Mouse (Mus musculus) thymus, postnatal 36 days (tissue): ENCODE data around the gene Tmem132c.

Experiments
- DNase-seq, 2 experiments: peaks; one replicate each; pipeline ENCODE4 v3.0.0; 2022; ENCODE audit warnings: mixed read lengths in 2 of 2

Gene Tmem132c

GRCm38 (mm10) chr5:127289659-127290058 is 48.1 kb downstream of the Tmem132c start:
- DNase-seq, result no peak

DNA sequence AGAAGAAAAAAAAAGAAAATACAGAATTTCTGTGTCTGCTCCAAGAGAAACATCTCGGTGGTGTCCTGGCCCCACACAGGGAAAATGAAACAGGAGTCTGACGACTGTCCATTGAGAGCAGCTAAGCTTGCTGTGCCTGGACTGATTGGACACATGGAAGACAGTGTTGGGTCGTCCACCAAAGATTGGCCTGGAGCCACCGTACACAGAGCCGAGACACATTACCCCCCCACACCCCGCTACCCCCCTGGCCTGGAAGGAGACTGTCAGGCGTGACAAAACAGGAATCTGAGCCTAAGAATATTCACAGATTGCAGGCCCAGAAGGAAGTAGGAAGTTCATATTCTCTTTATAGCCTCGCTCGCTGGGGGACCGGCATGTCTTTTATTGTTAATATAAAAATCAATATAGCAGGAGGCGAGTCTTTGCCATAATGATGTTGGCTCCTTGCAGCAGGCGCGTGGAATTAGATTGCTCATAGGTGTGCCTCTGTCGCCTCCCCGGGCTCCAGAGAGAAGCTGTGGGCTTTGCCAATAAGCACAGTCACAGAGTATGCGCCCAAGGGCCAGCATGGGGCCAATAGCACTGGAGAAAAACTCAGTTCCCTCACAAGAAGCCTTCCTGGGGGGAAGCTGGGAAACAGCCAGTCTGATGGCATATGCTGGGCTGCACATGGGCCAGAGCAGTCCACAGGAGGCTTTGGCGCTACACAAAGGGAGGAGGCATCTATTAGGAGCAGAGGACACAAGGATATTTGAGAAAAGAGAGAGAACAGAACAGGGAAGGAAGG is 49.0 kb downstream of the Tmem132c start:
- DNase-seq, result no peak

DNA sequence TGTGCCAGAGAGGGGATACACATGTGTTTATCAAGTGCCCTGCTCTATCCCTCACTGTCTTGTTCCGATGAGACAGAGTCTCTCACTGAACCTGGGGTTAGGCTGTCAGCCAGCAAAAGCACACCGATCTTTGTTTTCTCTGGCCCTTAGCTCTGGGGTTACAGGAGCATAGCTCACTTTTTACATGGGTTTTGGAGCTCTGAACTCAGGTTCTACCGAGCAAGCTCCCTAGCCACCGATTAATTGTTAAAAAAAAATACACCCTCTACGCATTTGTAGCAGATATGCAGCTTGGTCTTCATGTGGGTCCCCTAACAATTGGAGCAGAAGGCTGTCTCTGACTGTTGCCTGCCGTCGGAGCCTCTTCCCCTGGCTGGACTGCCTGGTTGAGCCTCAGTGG is 50.0 kb downstream of the Tmem132c start:
- DNase-seq, result no peak

DNA sequence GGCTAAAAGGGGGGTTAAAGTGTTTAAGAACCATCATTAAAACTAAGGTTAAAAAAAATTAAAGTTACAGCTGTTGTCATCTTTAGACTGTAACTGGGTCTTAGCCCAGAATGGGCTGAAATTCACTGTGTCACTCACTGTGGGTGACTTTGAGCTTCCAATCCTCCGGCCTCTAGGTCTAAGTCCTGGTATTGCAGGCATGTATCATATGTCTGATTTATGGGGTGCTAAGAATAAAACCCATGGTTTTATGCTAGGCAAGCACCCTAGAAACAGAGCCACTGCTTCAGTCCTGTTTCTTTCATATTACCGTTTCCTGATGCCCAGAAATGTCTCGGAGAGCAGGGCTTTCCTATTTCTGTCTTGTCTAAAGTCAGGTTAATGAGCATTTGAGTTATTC is 52.1 kb downstream of the Tmem132c start:
- DNase-seq, result no peak

- no peak for DNase-seq
These were observed 55.9 kb downstream of the Tmem132c start for GRCm38 (mm10) chr5:127297461-127297860.

GRCm38 (mm10) chr5:127298060-127298459 is 56.5 kb downstream of the Tmem132c start:
- DNase-seq, result no peak

- no peak for DNase-seq
These were observed 57.4 kb downstream of the Tmem132c start for GRCm38 (mm10) chr5:127299010-127299409.

GRCm38 (mm10) chr5:127300597-127301254 is 59.1 kb downstream of the Tmem132c start:
- no peak for DNase-seq

DNA sequence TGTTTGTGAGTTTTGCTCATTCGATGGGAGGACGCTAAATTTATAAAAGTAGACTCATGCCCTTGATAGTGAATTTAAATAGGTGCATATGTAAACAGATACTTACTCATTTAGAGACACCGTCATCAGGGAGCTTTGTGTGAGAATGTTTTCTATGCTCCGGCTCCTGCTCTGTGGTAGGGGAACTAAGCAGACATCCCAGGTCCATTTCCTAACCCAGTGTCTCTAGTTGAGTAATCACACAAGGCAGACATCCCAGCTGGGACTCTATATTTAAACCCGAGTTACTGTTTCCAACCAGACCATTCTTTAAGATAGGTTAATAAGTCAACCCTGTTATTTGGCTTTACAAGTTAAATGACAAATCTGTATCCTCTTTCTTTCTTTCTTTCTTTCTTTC is 63.7 kb downstream of the Tmem132c start:
- DNase-seq, result no peak

GRCm38 (mm10) chr5:127305719-127306118 is 64.1 kb downstream of the Tmem132c start:
- no peak for DNase-seq

- no peak for DNase-seq
These were observed 65.1 kb downstream of the Tmem132c start for GRCm38 (mm10) chr5:127306726-127307125.

GRCm38 (mm10) chr5:127310318-127311004 is 68.9 kb downstream of the Tmem132c start:
- DNase-seq, result no peak

DNA sequence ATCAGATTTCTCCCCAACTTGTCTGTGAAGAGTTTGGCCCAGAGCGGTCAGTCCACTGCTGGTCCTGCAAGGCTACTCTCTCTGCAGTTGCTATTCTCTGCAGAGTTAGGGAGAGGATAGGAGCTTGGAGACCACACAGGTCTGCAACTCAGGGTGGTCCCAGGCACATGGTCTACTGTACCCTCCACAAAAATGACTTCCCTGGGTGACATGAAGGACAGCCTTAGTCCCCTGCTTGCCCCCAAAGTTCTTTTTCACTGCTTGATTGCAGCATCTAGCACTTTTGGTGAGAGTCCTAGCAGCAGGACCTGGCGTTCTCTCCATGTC is 69.4 kb downstream of the Tmem132c start:
- DNase-seq, result no peak

GRCm38 (mm10) chr5:127313634-127314033 is 72.0 kb downstream of the Tmem132c start:
- no peak for DNase-seq

DNA sequence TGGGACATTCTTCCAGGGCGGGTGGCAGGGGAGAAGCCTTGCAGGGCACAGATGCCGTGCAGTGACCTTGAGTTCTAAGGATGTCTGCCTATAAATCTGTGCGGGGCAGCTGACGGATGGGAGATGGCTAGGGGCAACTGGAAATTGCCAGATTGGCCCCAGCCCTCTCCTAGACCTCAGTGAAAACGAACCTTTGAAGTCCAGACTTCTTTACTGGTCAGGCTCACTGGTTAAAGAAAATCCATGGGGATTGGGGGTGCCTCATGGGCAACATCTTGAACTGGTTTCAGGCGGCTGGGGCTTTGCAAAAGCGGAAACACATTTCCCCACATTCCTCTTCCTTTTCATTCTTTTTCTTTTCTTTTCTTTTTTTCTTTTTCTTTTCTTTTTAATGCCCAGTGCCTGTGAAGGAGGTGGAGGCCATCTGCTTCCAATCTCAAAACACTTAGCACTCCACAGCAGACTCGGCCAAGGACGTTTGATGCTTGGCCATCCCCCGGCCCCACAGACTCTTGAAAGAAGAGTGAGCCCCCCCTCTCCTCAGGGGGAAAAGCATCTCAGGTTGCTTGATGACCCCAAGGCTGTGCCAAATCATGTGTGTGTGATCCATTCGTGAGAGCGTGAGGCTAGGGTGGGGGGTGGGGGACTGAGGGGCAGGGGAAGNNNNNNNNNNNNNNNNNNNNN is 77.6 kb downstream of the Tmem132c start:
- DNase-seq, result no peak

GRCm38 (mm10) chr5:127324645-127325044 is 83.0 kb downstream of the Tmem132c start:
- DNase-seq, result no peak

DNA sequence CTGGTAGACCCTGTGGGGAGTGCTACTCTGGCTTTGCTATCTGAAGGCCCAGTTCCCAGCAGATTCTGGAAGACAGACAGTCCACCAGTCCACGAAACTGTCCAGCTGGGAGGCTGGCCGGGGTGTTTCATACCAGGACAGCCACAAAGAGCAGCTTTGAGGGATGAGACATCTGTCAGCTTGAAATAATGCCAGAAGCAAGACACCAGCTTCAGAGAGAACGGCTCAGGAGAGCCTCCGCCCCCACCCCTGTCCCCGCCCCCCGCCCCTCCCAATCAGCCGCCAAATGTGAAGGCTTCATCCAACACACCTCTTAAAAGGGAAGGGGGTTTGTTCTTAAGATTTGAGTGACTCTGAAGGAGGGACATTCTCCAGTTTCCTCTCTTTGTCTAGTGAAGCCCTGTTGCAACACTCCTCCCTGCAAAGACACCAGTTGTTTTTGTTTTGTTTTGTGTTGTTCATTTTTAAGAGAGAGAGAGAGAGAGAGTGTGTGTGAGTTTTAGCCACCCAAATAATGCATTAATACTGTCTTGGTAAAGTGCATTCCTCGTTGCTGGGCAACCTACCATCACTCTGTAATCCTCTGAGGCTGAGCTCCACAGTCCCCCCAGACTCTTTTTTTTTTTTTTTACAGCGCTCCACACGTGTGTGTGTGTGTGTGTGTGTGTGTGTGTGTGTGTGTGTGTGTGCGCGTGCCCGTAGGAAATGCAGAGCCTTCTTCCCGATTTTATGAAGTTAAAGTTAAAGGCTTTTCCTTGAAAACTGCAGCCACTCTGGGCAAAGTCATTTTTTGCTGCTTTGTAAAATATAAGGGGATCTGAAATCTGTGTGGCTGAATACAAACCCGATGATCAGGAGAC is 94.7 kb downstream of the Tmem132c start:
- DNase-seq, result no peak

GRCm38 (mm10) chr5:127336908-127337265 is 95.3 kb downstream of the Tmem132c start:
- DNase-seq, result no peak

DNA sequence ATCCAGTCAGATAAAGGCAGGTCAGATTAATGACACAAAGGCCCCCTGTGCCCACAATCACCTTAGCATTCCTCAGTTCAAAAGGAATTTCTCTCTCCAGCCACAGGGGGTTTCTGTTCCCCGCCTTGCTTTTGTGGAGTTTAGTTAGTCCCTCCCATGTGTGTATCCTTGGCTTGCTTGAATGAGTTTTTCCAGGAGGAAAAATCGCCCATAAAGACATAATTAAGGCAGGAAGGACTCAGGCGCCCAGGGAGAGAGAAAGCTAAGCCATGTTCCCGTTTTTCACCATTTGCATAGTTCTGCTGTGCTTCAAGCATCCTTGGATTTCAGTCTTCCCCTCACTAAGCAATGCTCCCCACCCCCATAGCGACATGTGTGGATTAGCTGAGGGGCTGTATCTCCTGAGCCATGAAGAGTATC is 97.4 kb downstream of the Tmem132c start:
- DNase-seq, result no peak

- no peak for DNase-seq
These were observed 99.5 kb downstream of the Tmem132c start for GRCm38 (mm10) chr5:127341158-127341557.

GRCm38 (mm10) chr5:127344721-127345120 is 103.1 kb downstream of the Tmem132c start:
- no peak for DNase-seq

DNA sequence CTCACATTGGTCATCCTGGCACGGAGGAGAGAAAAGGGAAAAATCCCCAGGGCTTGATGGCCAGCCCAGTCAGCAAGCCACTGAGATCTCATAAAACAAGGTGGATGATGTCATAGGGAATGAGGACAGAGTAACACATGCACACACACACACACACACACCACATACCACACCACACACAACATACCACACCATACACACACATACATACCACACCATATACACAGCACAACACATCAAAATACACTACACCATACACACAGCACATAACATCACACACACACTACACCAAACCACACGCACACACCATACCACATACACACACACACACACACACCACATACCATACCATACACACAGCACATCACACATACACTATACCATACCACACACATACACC is 104.8 kb downstream of the Tmem132c start:
- no peak for DNase-seq
